Mouse (Mus musculus): ENCODE measurements around the gene Gm29423.
"Not testable (repeated sequence)": the region's sequence is repeated elsewhere in the genome, so short reads cannot be mapped to it uniquely, and the experiment has no call there.

Gene Gm29423

GRCm38 (mm10) chrY:70303187-70303586 is at the start of gene Gm29423, which contains the start of gene Gm29644:
Gene Gm29423 (minus strand): TSS chrY:70303287.
Gene Gm29644 (minus strand): TSS chrY:70303343.
- not testable (repeated sequence) for DNase-seq (ENCODE audit: low read depth)

GRCm38 (mm10) chrY:70273542-70273941 is 29.5 kb downstream of the Gm29423 start, which contains the start of gene Gm21118:
Gene Gm21118 (minus strand): TSS chrY:70273642.
- DNase-seq (ENCODE audit: low read depth): not testable (repeated sequence)

All from NIH3T3 (cell line).